Mouse (Mus musculus): ENCODE data around the gene Mdh2.
A peak's percentile ranks its signal among the peaks of the same experiment; 100 is the strongest.

Gene Mdh2

GRCm38 (mm10) chr5:135778471-135779445, at the start of gene Mdh2:
Gene Mdh2, plus strand, starts transcription at chr5:135778480.
- peak; percentile 100 for DNase-seq (ENCODE audit: low read depth)

DNA sequence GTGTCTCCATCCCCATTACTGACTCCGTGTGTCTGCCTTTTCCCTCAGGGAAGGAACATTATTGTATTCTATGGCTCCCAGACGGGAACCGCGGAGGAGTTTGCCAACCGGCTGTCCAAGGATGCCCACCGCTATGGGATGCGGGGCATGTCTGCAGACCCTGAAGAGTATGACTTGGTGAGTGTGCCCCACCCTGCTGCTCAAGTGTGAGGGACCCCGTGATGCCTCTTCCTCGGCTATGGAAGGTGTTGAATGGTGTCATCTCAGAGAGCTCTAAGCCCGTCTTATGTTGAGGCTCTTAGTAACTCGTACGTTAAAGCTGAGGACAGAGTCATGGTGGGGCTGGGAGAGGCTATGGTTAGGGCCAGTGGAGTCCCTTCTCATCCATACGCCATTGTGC, 48.9 kb upstream of the Mdh2 start:
- no peak for DNase-seq (ENCODE audit: low read depth)

- no peak for DNase-seq (ENCODE audit: low read depth)
Measured at GRCm38 (mm10) chr5:135730278-135730677, 48.0 kb upstream of the Mdh2 start.

DNA sequence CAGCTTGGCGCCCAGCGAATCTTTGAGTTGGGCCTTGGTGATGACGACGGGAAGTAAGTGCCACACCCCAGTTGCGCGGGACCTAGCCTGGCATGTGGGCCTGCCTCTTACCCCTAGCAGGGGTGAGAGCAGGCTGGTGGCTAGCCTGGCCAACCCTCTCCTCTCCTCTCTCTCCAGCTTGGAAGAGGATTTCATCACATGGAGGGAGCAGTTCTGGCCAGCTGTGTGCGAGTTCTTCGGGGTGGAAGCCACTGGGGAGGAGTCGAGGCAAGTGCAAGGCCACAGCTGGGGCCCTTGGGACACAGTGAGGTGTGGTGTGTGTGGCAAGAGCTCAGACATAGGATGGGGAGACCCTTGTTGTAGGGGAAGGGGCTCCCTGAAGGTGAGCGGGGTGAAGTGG, 47.4 kb upstream of the Mdh2 start:
- DNase-seq (ENCODE audit: low read depth): no peak

- no peak for DNase-seq (ENCODE audit: low read depth)
Measured at GRCm38 (mm10) chr5:135731322-135731721, 47.0 kb upstream of the Mdh2 start.

- DNase-seq (ENCODE audit: low read depth): no peak
Measured at GRCm38 (mm10) chr5:135733071-135733470, 45.2 kb upstream of the Mdh2 start.

- DNase-seq (ENCODE audit: low read depth): no peak
Measured at GRCm38 (mm10) chr5:135734057-135734680, 44.1 kb upstream of the Mdh2 start.

GRCm38 (mm10) chr5:135735741-135736140, 42.5 kb upstream of the Mdh2 start:
- DNase-seq (ENCODE audit: low read depth): no peak

GRCm38 (mm10) chr5:135736544-135736943, 41.7 kb upstream of the Mdh2 start:
- no peak for DNase-seq (ENCODE audit: low read depth)

DNA sequence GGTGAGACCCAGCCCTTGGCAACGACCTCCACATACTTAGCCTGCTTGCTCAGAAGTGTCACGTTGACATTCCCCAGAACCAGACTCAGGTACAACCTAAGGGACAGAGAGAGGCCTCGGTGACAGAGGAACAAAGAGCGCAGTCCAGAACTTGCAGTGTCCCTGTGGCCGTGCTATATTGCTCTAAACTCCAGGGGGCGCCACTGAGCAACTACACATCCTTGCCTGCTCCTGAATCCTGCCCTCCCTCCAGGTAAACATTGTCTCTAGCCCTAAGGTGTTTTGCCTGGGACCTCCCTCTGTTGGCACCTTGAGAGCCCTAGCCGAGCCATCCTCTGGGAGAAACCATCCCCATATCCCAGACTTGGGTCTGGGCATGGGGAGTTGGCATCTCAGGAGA, 41.1 kb upstream of the Mdh2 start:
- DNase-seq (ENCODE audit: low read depth): no peak

DNA sequence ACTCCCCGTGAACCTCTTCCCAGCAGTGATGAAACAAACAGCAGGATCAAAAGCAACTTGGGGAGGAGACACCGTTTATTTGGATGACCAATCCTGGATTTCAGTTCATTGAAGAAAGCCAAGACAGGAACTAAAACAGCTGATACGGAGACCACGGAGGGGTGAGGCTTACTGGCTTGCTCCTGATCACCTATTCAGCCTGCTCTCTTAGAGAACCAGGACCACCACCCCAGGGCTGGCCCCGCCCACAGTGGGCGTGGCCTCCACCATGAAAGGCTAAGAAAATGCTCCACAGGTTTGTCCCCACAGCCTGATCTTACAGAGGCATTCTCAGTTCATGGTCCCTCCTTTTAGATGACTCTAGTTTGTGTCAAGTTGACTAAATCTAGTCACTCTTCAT, 40.0 kb upstream of the Mdh2 start:
- no peak for DNase-seq (ENCODE audit: low read depth)

DNA sequence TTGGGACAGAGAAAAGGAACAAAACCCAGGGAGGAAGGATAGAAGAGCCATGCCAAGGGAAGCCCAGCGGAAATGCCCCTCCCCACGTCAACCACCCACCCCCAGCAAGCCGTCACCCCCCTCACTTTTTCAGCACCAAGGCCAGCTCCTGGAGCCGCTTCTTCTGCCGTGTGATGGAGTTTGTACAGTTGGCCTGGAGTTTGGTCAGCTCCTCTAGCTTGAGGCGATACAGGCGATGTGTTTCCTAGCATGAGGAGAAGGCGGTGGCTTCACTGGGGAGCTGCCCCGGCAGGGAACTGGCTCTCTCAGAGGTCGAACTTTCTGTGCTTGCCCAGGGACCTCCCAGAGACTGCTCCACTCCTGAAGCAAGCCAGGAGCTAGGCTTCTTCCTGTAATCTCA, 36.1 kb upstream of the Mdh2 start:
- DNase-seq (ENCODE audit: low read depth): no peak

GRCm38 (mm10) chr5:135742941-135743740, 35.1 kb upstream of the Mdh2 start:
- no peak for DNase-seq (ENCODE audit: low read depth)

DNA sequence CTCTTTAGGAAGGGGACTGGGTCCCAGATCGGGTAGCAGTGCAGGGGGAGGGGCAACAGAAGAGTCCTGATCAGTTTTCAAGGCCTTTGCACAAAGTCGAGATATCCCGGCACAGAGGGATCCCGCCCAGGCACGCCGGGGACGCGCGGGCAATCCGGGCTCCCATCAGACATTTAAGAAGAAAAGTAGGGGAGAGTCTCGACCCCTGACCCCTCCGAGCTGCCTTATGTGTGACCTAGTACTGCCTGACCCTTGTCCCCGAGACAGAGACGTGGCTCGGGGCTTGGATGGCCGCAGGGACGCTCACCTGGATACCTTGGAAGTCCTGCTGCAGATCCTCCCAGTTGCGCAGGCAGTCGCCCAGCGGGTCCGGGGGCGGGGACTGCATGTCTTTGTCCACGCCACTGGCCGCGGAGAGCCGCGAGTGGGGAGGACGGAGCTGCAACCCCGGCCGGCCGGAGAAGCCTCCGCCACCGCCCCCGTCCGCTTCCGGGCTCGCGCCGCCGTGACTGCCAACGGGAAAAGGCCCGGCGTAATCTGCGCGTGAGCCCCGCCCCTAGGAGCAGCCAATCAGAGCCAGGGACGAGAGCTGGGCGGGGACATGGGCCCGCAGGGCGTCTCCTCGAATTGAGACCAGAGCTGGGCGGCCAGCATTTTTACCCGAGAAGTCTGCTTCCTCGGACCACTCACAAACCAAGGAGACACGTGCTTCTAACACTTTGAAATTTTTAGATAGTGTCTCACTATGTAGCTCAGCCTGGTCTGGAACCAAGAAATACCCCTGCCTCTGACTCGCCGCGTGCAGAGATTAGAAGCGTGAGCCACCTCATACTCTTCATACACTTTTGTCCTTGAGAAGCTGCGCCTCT, 34.3 kb upstream of the Mdh2 start, which contains the start of gene Tmem120a:
Tmem120a (minus strand) TSS at position 708 of the 869 bp plus-strand sequence.
- DNase-seq (ENCODE audit: low read depth): peak; percentile 87

- no peak for DNase-seq (ENCODE audit: low read depth)
Measured at GRCm38 (mm10) chr5:135744742-135745141, 33.5 kb upstream of the Mdh2 start.

GRCm38 (mm10) chr5:135751041-135751440, 27.2 kb upstream of the Mdh2 start:
- no peak for DNase-seq (ENCODE audit: low read depth)

DNA sequence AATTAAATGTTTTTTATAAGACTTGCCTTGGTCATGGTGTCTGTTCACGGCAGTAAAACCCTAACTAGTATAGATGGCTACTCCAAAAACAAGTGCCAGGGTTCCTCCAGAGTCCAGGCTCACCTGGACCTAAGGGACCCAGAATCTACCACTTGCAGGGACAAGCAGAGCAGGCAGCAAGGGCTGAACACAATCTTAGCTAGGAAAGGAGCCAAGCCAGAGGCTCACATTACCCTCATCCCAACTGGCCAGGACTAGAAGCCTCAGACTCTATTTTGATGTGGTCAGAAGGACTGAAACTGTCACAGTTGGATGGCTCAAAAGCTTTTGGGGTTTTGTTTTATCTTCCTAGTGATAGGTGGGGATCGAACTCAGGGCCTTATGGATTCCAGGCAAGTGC, 26.7 kb upstream of the Mdh2 start:
- DNase-seq (ENCODE audit: low read depth): no peak

DNA sequence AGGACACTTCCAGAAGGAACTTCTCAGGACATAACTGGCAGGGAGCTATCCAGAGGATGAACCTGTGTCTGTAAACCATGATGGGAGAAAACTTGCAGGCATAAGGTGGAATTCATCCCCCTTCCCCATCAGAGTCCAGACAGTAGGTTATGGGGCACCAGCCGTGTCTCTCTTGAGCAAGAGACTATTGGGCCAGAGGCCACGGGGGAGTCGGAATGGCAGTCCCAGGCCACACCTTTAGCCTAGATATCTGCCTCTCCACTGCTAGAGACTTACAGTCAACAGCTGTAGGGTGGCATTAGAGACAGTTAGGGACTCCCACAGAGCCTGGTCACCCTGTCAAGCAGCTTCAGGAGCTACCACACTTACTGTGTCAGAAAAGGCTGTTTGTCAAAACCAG, 16.4 kb upstream of the Mdh2 start:
- no peak for DNase-seq (ENCODE audit: low read depth)

DNA sequence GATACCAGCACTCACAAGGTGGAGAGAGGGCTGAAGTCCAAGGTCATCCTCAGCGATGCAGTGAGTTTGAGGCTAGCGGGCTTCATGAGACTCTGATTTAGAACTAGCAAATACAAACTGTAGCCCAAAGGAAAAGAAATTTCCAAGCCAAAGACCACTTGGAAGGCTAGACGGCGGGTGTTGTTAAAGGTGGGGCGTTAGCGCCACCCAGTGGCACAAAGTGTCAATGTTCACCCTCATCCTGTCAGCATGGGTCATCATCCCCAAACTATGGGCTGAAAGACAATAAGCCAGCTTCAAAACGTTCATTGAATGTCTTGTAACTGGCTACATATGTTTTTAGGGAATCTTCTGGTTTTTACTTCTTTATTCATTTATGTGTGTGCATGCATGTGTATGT, 14.8 kb upstream of the Mdh2 start:
- DNase-seq (ENCODE audit: low read depth): peak; percentile 59

- DNase-seq (ENCODE audit: low read depth): no peak
Measured at GRCm38 (mm10) chr5:135764971-135765370, 13.3 kb upstream of the Mdh2 start.

- DNase-seq (ENCODE audit: low read depth): no peak
Measured at GRCm38 (mm10) chr5:135772519-135772918, 5.8 kb upstream of the Mdh2 start.
